Mouse (Mus musculus): ENCODE measurements around the gene Bckdhb. TPM values are rescaled to one million over a fixed set of nuclear protein-coding genes. Genes with fewer than 3 reads are reported as not detected.
A peak's percentile ranks its signal among the peaks of the same experiment; 100 is the strongest.

Gene Bckdhb
- polyA plus RNA-seq, 1 experiment from 2014 or later = 63.7 TPM

- Histone ChIP-seq H3K36me3 (ENCODE audit: control insufficient read depth, insufficient read depth, low read length) (no peaks in the 10 kb centered on the region), H3K4me2 (ENCODE audit: low read depth, low read length, severe bottlenecking) (no peak overlapping the region), H3K9me3 (ENCODE audit: control insufficient read depth, low read length) (no peaks in the 10 kb centered on the region), H3K4me3 (ENCODE audit: low read depth, low read length) (no peak overlapping the region), H3K27me3 (ENCODE audit: control insufficient read depth, insufficient read depth, low read length) (no peaks in the 10 kb centered on the region), H3K27ac (ENCODE audit: low read depth, low read length) (no peak overlapping the region), H3K4me1 (replicated peaks; ENCODE audit: control insufficient read depth, insufficient read depth, low read length) (no peaks in the 10 kb centered on the region), H3K9ac (ENCODE audit: low read length) (no peak overlapping the region)
- DNase-seq (ENCODE audit: low spot score) = no peak
- no peak for ATAC-seq (replicated peaks; ENCODE audit: low FRiP score)
- 93% methylated on average over 8 of the region's 8 CpGs for WGBS
These were observed 168.0 kb downstream of the Bckdhb start for GRCm38 (mm10) chr9:84092994-84093393.

- DNase-seq (ENCODE audit: low spot score) (no peak), ATAC-seq (replicated peaks; ENCODE audit: low FRiP score) (no peak)
- Histone ChIP-seq H3K9me3 (ENCODE audit: control insufficient read depth, low read length) (no peaks in the 10 kb centered on the region), H3K4me1 (replicated peaks; ENCODE audit: control insufficient read depth, insufficient read depth, low read length) (no peaks in the 10 kb centered on the region), H3K4me2 (ENCODE audit: low read depth, low read length, severe bottlenecking) (no peak overlapping the region), H3K36me3 (ENCODE audit: control insufficient read depth, insufficient read depth, low read length) (no peaks in the 10 kb centered on the region), H3K4me3 (ENCODE audit: low read depth, low read length) (no peak overlapping the region), H3K9ac (ENCODE audit: low read length) (no peak overlapping the region), H3K27me3 (ENCODE audit: control insufficient read depth, insufficient read depth, low read length) (no peaks in the 10 kb centered on the region), H3K27ac (ENCODE audit: low read depth, low read length) (no peak overlapping the region)
- WGBS = 89% methylated on average over 6 of the region's 6 CpGs
These were observed 169.2 kb downstream of the Bckdhb start for GRCm38 (mm10) chr9:84094111-84094510.

- Histone ChIP-seq H3K4me2 (ENCODE audit: low read depth, low read length, severe bottlenecking) (no peak overlapping the region), H3K27ac (ENCODE audit: low read depth, low read length) (no peak overlapping the region), H3K4me1 (replicated peaks; ENCODE audit: control insufficient read depth, insufficient read depth, low read length) (no peaks in the 10 kb centered on the region), H3K9me3 (ENCODE audit: control insufficient read depth, low read length) (no peaks in the 10 kb centered on the region), H3K36me3 (ENCODE audit: control insufficient read depth, insufficient read depth, low read length) (no peaks in the 10 kb centered on the region), H3K4me3 (ENCODE audit: low read depth, low read length) (no peak overlapping the region), H3K9ac (ENCODE audit: low read length) (no peak overlapping the region), H3K27me3 (ENCODE audit: control insufficient read depth, insufficient read depth, low read length) (no peaks in the 10 kb centered on the region)
- DNase-seq (ENCODE audit: low spot score) (no peak), ATAC-seq (replicated peaks; ENCODE audit: low FRiP score) (no peak)
- WGBS = 96% methylated on average over 13 of the region's 13 CpGs
These were observed 171.6 kb downstream of the Bckdhb start for GRCm38 (mm10) chr9:84096484-84097015.

GRCm38 (mm10) chr9:84103344-84103743, 178.4 kb downstream of the Bckdhb start:
- WGBS = 94% methylated on average over 7 of the region's 7 CpGs
- H3K27ac ChIP-seq (ENCODE audit: low read depth, low read length) = no peak overlapping the region
- no peaks in the 10 kb centered on the region for H3K4me1 ChIP-seq (replicated peaks; ENCODE audit: control insufficient read depth, insufficient read depth, low read length)
- no peak overlapping the region for H3K9ac ChIP-seq (ENCODE audit: low read length)
- DNase-seq (ENCODE audit: low spot score) (no peak), ATAC-seq (replicated peaks; ENCODE audit: low FRiP score) (no peak)
- H3K4me2 ChIP-seq (ENCODE audit: low read depth, low read length, severe bottlenecking) = no peak overlapping the region
- no peaks in the 10 kb centered on the region for H3K9me3 ChIP-seq (ENCODE audit: control insufficient read depth, low read length)
- H3K27me3 ChIP-seq (ENCODE audit: control insufficient read depth, insufficient read depth, low read length) = no peaks in the 10 kb centered on the region
- H3K4me3 ChIP-seq (ENCODE audit: low read depth, low read length) = no peak overlapping the region
- H3K36me3 ChIP-seq (ENCODE audit: control insufficient read depth, insufficient read depth, low read length) = no peaks in the 10 kb centered on the region

- Histone ChIP-seq H3K36me3 (ENCODE audit: control insufficient read depth, insufficient read depth, low read length) (no peaks in the 10 kb centered on the region), H3K4me3 (ENCODE audit: low read depth, low read length) (no peak overlapping the region), H3K27ac (ENCODE audit: low read depth, low read length) (no peak overlapping the region), H3K27me3 (ENCODE audit: control insufficient read depth, insufficient read depth, low read length) (no peaks in the 10 kb centered on the region), H3K4me1 (replicated peaks; ENCODE audit: control insufficient read depth, insufficient read depth, low read length) (peaks cover 2% of the 10 kb centered on the region; the same call in 1 of the 2 replicates), H3K9me3 (ENCODE audit: control insufficient read depth, low read length) (no peaks in the 10 kb centered on the region), H3K9ac (ENCODE audit: low read length) (no peak overlapping the region), H3K4me2 (ENCODE audit: low read depth, low read length, severe bottlenecking) (no peak overlapping the region)
- ATAC-seq (replicated peaks; ENCODE audit: low FRiP score) = no peak
- DNase-seq (ENCODE audit: low spot score) = no peak
- WGBS = 90% methylated on average over 2 of the region's 2 CpGs
These were observed 181.5 kb downstream of the Bckdhb start for GRCm38 (mm10) chr9:84106438-84106837.

GRCm38 (mm10) chr9:84107045-84107813, 182.3 kb downstream of the Bckdhb start:
- ATAC-seq (replicated peaks; ENCODE audit: low FRiP score) = no peak
- Histone ChIP-seq H3K9ac (ENCODE audit: low read length) (no peak overlapping the region), H3K9me3 (ENCODE audit: control insufficient read depth, low read length) (no peaks in the 10 kb centered on the region), H3K27me3 (ENCODE audit: control insufficient read depth, insufficient read depth, low read length) (no peaks in the 10 kb centered on the region), H3K4me2 (ENCODE audit: low read depth, low read length, severe bottlenecking) (no peak overlapping the region), H3K4me1 (replicated peaks; ENCODE audit: control insufficient read depth, insufficient read depth, low read length) (peaks cover 2% of the 10 kb centered on the region; the same call in 1 of the 2 replicates), H3K27ac (ENCODE audit: low read depth, low read length) (no peak overlapping the region), H3K4me3 (ENCODE audit: low read depth, low read length) (no peak overlapping the region), H3K36me3 (ENCODE audit: control insufficient read depth, insufficient read depth, low read length) (no peaks in the 10 kb centered on the region)
- no peak for DNase-seq (ENCODE audit: low spot score)
- WGBS = 85% methylated on average over 20 of the region's 20 CpGs

- Histone ChIP-seq H3K9me3 (ENCODE audit: control insufficient read depth, low read length) (no peaks in the 10 kb centered on the region), H3K27me3 (ENCODE audit: control insufficient read depth, insufficient read depth, low read length) (no peaks in the 10 kb centered on the region), H3K4me1 (replicated peaks; ENCODE audit: control insufficient read depth, insufficient read depth, low read length) (peaks cover 2% of the 10 kb centered on the region; the same call in 1 of the 2 replicates), H3K9ac (ENCODE audit: low read length) (no peak overlapping the region), H3K4me2 (ENCODE audit: low read depth, low read length, severe bottlenecking) (no peak overlapping the region), H3K4me3 (ENCODE audit: low read depth, low read length) (no peak overlapping the region), H3K27ac (ENCODE audit: low read depth, low read length) (no peak overlapping the region), H3K36me3 (ENCODE audit: control insufficient read depth, insufficient read depth, low read length) (no peaks in the 10 kb centered on the region)
- 93% methylated on average over 7 of the region's 7 CpGs for WGBS
- ATAC-seq (replicated peaks; ENCODE audit: low FRiP score) (no peak), DNase-seq (ENCODE audit: low spot score) (no peak)
These were observed 183.6 kb downstream of the Bckdhb start for GRCm38 (mm10) chr9:84108534-84108933.

GRCm38 (mm10) chr9:84109777-84110478, 185.0 kb downstream of the Bckdhb start:
- no peak for DNase-seq (ENCODE audit: low spot score)
- 37% methylated on average over 6 of the region's 6 CpGs for whole genome bisulfite sequencing
- H3K27ac ChIP-seq (ENCODE audit: low read depth, low read length) = no peak overlapping the region
- H3K36me3 ChIP-seq (ENCODE audit: control insufficient read depth, insufficient read depth, low read length) = no peaks in the 10 kb centered on the region
- H3K27me3 ChIP-seq (ENCODE audit: control insufficient read depth, insufficient read depth, low read length) = no peaks in the 10 kb centered on the region
- no peak overlapping the region for H3K9ac ChIP-seq (ENCODE audit: low read length)
- H3K4me3 ChIP-seq (ENCODE audit: low read depth, low read length) = no peak overlapping the region
- H3K4me1 ChIP-seq (replicated peaks; ENCODE audit: control insufficient read depth, insufficient read depth, low read length) = peaks cover 2% of the 10 kb centered on the region; the same call in 1 of the 2 replicates
- ATAC-seq (replicated peaks; ENCODE audit: low FRiP score) = peak; percentile 50
- H3K4me2 ChIP-seq (ENCODE audit: low read depth, low read length, severe bottlenecking) = no peak overlapping the region
- no peaks in the 10 kb centered on the region for H3K9me3 ChIP-seq (ENCODE audit: control insufficient read depth, low read length)

Data from forebrain, embryonic 11.5 days (tissue).